Mouse (Mus musculus) lung, embryonic 14.5 days (tissue): ENCODE results near the gene Hlcs. TPM values are rescaled to one million over a fixed set of nuclear protein-coding genes. Genes with fewer than 3 reads are reported as not detected.

Experiments
- ATAC-seq: fragments of 200-750 bp; cut with Nextera tagmentation; 2 replicates; pipeline ENCODE4 v1.8.0; 2017; ENCODE audit warnings: mild to moderate bottlenecking, moderate TSS enrichment, moderate library complexity; ENCODE audit not compliant: insufficient read depth
- DNase-seq: peaks from one replicate; pipeline ENCODE4 v3.0.0-alpha.2; 2015
- H3K27ac ChIP-seq: fragments of 300-500 bp; sonication (generic); 2 replicates; pipeline ENCODE4 v1.5.1; 2014; ENCODE audit warnings: low read depth, mild to moderate bottlenecking, moderate library complexity
- H3K27me3 ChIP-seq: fragments of 300-500 bp; sonication (generic); 2 replicates; pipeline ENCODE4 v1.6.1; 2014; ENCODE audit warnings: low read length, control low read depth; ENCODE audit not compliant: insufficient read depth
- H3K36me3 ChIP-seq: fragments of 300-500 bp; sonication (generic); 2 replicates; pipeline ENCODE4 v1.6.1; 2014; ENCODE audit warnings: control low read depth; ENCODE audit not compliant: insufficient read depth
- H3K4me1 ChIP-seq: fragments of 300-500 bp; sonication (generic); 2 replicates; pipeline ENCODE4 v1.6.1; 2014; ENCODE audit warnings: antibody characterized with exemption, control low read depth; ENCODE audit not compliant: insufficient read depth
- H3K4me2 ChIP-seq: fragments of 300-500 bp; sonication (generic); 2 replicates; pipeline ENCODE4 v1.6.1; 2014; ENCODE audit warnings: mild to moderate bottlenecking
- H3K4me3 ChIP-seq: fragments of 300-500 bp; sonication (generic); 2 replicates; pipeline ENCODE4 v1.5.1; 2014; ENCODE audit warnings: low read depth, low read length
- H3K9ac ChIP-seq: fragments of 300-500 bp; sonication (generic); 2 replicates; pipeline ENCODE4 v1.6.1; 2014
- H3K9me3 ChIP-seq: fragments of 300-500 bp; sonication (generic); 2 replicates; pipeline ENCODE4 v1.6.1; 2016; ENCODE audit warnings: low read depth, low read length, control low read depth
- CTCF ChIP-seq: IDR thresholded peaks from 2 replicates; pipeline ENCODE4 v1.5.1; 2016; ENCODE audit warnings: antibody characterized with exemption, low read depth
- WGBS: fragments of 180-500 bp; shearing (Covaris S2); extraction: QIAGEN DNeasy Blood & Tissue Kit; methylation state at CpG from one replicate; pipeline ENCODE4 v1.1.7; 2014; 5-methylcytosine and 5-hydroxymethylcytosine counted together
- polyA plus RNA-seq: library from polyadenylated mRNA; unstranded; fragments of >200 nt; fragmentation: Nextera tagmentation; extraction: Ambion mirVana; gene quantifications from 2 replicates; pipeline ENCODE4 v1.2.1, GENCODE M21; 2014

Gene Hlcs
- polyA plus RNA-seq, 1 experiment from 2014 or later = 8.0 TPM

GRCm38 (mm10) chr16:94168655-94169545 lies 144.5 kb downstream of the Hlcs start:
- Histone ChIP-seq H3K4me3 (no peak overlapping the region), H3K9me3 (no peaks in the 10 kb centered on the region), H3K4me2 (no peak overlapping the region), H3K9ac (no peak overlapping the region), H3K27ac (no peak overlapping the region), H3K27me3 (no peaks in the 10 kb centered on the region), H3K36me3 (no peaks in the 10 kb centered on the region), H3K4me1 (no peaks in the 10 kb centered on the region)
- ATAC-seq = no peak
- TF ChIP-seq CTCF = no peak
- 79% methylated on average over 16 of the region's 16 CpGs for WGBS
- no peak for DNase-seq

- Histone ChIP-seq H3K4me2 (no peak overlapping the region), H3K4me3 (no peak overlapping the region), H3K9ac (no peak overlapping the region), H3K36me3 (no peaks in the 10 kb centered on the region), H3K27ac (no peak overlapping the region), H3K27me3 (no peaks in the 10 kb centered on the region), H3K4me1 (no peaks in the 10 kb centered on the region), H3K9me3 (no peaks in the 10 kb centered on the region)
- DNase-seq = no peak
- ATAC-seq = no peak
- 29% methylated on average over 5 of the region's 5 CpGs for WGBS
- TF ChIP-seq CTCF = no peak
Measured at GRCm38 (mm10) chr16:94164978-94165377, 148.4 kb downstream of the Hlcs start.

- Histone ChIP-seq H3K9ac (no peak overlapping the region), H3K36me3 (no peaks in the 10 kb centered on the region), H3K27ac (no peak overlapping the region), H3K4me2 (no peak overlapping the region), H3K4me3 (no peak overlapping the region), H3K9me3 (no peaks in the 10 kb centered on the region), H3K4me1 (no peaks in the 10 kb centered on the region), H3K27me3 (no peaks in the 10 kb centered on the region)
- 13% methylated on average over 7 of the region's 7 CpGs for WGBS
- DNase-seq (no peak), ATAC-seq (no peak)
- no peak for TF ChIP-seq CTCF
Measured at GRCm38 (mm10) chr16:94164236-94164635, 149.1 kb downstream of the Hlcs start.

- Histone ChIP-seq H3K9ac (no peak overlapping the region), H3K9me3 (no peaks in the 10 kb centered on the region), H3K4me3 (no peak overlapping the region), H3K36me3 (no peaks in the 10 kb centered on the region), H3K4me1 (no peaks in the 10 kb centered on the region), H3K27me3 (no peaks in the 10 kb centered on the region), H3K27ac (no peak overlapping the region), H3K4me2 (no peak overlapping the region)
- no peak for TF ChIP-seq CTCF
- 83% methylated on average over 11 of the region's 11 CpGs for WGBS
- ATAC-seq (no peak), DNase-seq (no peak)
Measured at GRCm38 (mm10) chr16:94163051-94163450, 150.3 kb downstream of the Hlcs start.

GRCm38 (mm10) chr16:94162000-94162399 lies 151.4 kb downstream of the Hlcs start:
- Histone ChIP-seq H3K27ac (no peak overlapping the region), H3K9me3 (no peaks in the 10 kb centered on the region), H3K4me1 (no peaks in the 10 kb centered on the region; the same call in 1 of the 2 replicates), H3K27me3 (no peaks in the 10 kb centered on the region), H3K4me2 (no peak overlapping the region), H3K9ac (no peak overlapping the region), H3K36me3 (no peaks in the 10 kb centered on the region), H3K4me3 (no peak overlapping the region)
- DNase-seq (no peak), ATAC-seq (no peak)
- 48% methylated on average over 6 of the region's 6 CpGs for WGBS
- TF ChIP-seq CTCF = no peak

- H3K36me3 ChIP-seq = no peaks in the 10 kb centered on the region
- DNase-seq = peak; percentile 46
- 31% methylated on average over 8 of the region's 8 CpGs for WGBS
- H3K4me3 ChIP-seq = no peak overlapping the region
- H3K27me3 ChIP-seq = no peaks in the 10 kb centered on the region
- H3K4me2 ChIP-seq = no peak overlapping the region
- H3K27ac ChIP-seq = no peak overlapping the region
- H3K9ac ChIP-seq = no peak overlapping the region
- TF ChIP-seq CTCF = no peak
- no peaks in the 10 kb centered on the region for H3K9me3 ChIP-seq
- ATAC-seq = peak; percentile 64; the same call in 1 of the 2 replicates
- peaks cover 10% of the 10 kb centered on the region for H3K4me1 ChIP-seq
Measured at GRCm38 (mm10) chr16:94157819-94158218, 155.6 kb downstream of the Hlcs start.

- no peak overlapping the region for H3K27ac ChIP-seq
- TF ChIP-seq CTCF = no peak
- H3K27me3 ChIP-seq = no peaks in the 10 kb centered on the region
- DNase-seq (peak; percentile 28), ATAC-seq (0 out of 2 replicates have a peak, but pooled peaks have one; percentile 15)
- no peak overlapping the region for H3K9ac ChIP-seq
- no peak overlapping the region for H3K4me3 ChIP-seq
- no peaks in the 10 kb centered on the region for H3K36me3 ChIP-seq
- H3K4me1 ChIP-seq = peaks cover 10% of the 10 kb centered on the region
- no peaks in the 10 kb centered on the region for H3K9me3 ChIP-seq
- H3K4me2 ChIP-seq = no peak overlapping the region
- 39% methylated on average over 14 of the region's 14 CpGs for WGBS
Measured at GRCm38 (mm10) chr16:94155041-94155653, 158.2 kb downstream of the Hlcs start.
